Mouse (Mus musculus): ENCODE measurements around the gene Cyp24a1.

- TF ChIP-seq CTCF (IDR thresholded peaks at IDR 0.05; ENCODE audit: low read depth, low read length) (no peak), POLR2AphosphoS5 (IDR thresholded peaks at IDR 0.05; ENCODE audit: insufficient replicate concordance, low read depth, low read length) (no peak), TAL1 (conservative IDR thresholded peaks at IDR 0.05; ENCODE audit: low read depth, low read length) (no peak)
Observed at GRCm38 (mm10) chr2:170447651-170448050, 49.3 kb downstream of the Cyp24a1 start.
